Mouse (Mus musculus): ENCODE results near the gene Ampd1.

The Ampd1 gene

DNA sequence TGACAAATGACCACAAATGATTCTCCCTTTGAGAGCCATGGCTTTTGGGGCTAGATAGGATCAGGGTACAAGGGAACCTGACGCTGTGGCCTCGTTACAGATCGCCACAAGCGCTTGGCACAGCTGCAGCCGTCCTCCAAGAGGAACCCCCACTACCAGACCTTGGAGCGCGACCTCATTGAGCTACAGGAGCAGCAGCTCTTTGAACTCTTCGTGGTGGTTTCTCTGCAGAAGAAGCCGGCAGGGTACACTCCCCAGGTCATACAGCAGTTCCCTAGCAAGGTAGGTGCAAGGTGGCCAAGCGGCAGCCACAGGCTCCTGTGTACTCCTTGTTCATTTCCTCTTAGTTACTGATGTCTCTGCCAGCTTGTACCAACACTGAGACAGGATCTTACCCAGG is 75.1 kb downstream of the Ampd1 start:
- DNase-seq (ENCODE audit: low spot score), result no peak
